Mouse (Mus musculus): ENCODE results near the gene Arhgef7. TPM values are rescaled to one million over a fixed set of nuclear protein-coding genes. Genes with fewer than 3 reads are reported as not detected.
"Not testable (repeated sequence)": the region's sequence is repeated elsewhere in the genome, so short reads cannot be mapped to it uniquely, and the experiment has no call there.

Gene Arhgef7
- polyA plus RNA-seq, 1 experiment from 2014 or later = 84.0 TPM

- Histone ChIP-seq H3K9ac (replicated peaks; ENCODE audit: low read length) (no peak within 1 kb of the TSS), H3K4me2 (ENCODE audit: low read length) (no peak within 1 kb of the TSS), H3K4me1 (ENCODE audit: control insufficient read depth, insufficient read depth, low read length) (peaks cover 25% of the 10 kb centered on the region), H3K4me3 (replicated peaks; ENCODE audit: low read depth, low read length) (no peak within 1 kb of the TSS), H3K36me3 (ENCODE audit: control insufficient read depth, insufficient read depth, low read length) (peaks cover 8% of the 10 kb centered on the region), H3K27me3 (ENCODE audit: control insufficient read depth, insufficient read depth, low read length) (no peaks in the 10 kb centered on the region), H3K27ac (replicated peaks; ENCODE audit: low read depth, low read length) (0 out of 2 replicates have a peak within 1 kb of the TSS, but pooled peaks have one; percentile 27), H3K9me3 (ENCODE audit: control insufficient read depth, low read length) (no peaks in the 10 kb centered on the region)
- DNase-seq = no peak
- WGBS = 89% methylated on average over 5 of the region's 5 CpGs
- no peak for ATAC-seq (ENCODE audit: low FRiP score, low TSS enrichment)
Observed at GRCm38 (mm10) chr8:11840174-11840573, 112.7 kb downstream of the Arhgef7 start, which contains the start of gene Tex29. TSS of gene Tex29 (plus strand) at chr8:11840474.

GRCm38 (mm10) chr8:11841571-11841970 lies 114.0 kb downstream of the Arhgef7 start:
- DNase-seq (peak; percentile 73), ATAC-seq (ENCODE audit: low FRiP score, low TSS enrichment) (peak; percentile 31)
- Histone ChIP-seq H3K4me2 (ENCODE audit: low read length) (0 out of 2 replicates have a peak overlapping the region, but pooled peaks have one; percentile 17), H3K27me3 (ENCODE audit: control insufficient read depth, insufficient read depth, low read length) (no peaks in the 10 kb centered on the region), H3K9me3 (ENCODE audit: control insufficient read depth, low read length) (no peaks in the 10 kb centered on the region), H3K27ac (replicated peaks; ENCODE audit: low read depth, low read length) (peak overlapping the region; percentile 27; the same call in 1 of the 2 replicates), H3K36me3 (ENCODE audit: control insufficient read depth, insufficient read depth, low read length) (no peaks in the 10 kb centered on the region), H3K4me1 (ENCODE audit: control insufficient read depth, insufficient read depth, low read length) (peaks cover 25% of the 10 kb centered on the region), H3K9ac (replicated peaks; ENCODE audit: low read length) (no peak overlapping the region), H3K4me3 (replicated peaks; ENCODE audit: low read depth, low read length) (no peak overlapping the region)
- WGBS = 26% methylated on average over 8 of the region's 8 CpGs

- WGBS = 83% methylated on average over 8 of the region's 8 CpGs
- H3K27ac ChIP-seq (replicated peaks; ENCODE audit: low read depth, low read length) = no peak overlapping the region
- ATAC-seq (ENCODE audit: low FRiP score, low TSS enrichment) (no peak), DNase-seq (no peak)
- no peak overlapping the region for H3K4me2 ChIP-seq (ENCODE audit: low read length)
- H3K9ac ChIP-seq (replicated peaks; ENCODE audit: low read length) = no peak overlapping the region
- H3K27me3 ChIP-seq (ENCODE audit: control insufficient read depth, insufficient read depth, low read length) = no peaks in the 10 kb centered on the region
- no peak overlapping the region for H3K4me3 ChIP-seq (replicated peaks; ENCODE audit: low read depth, low read length)
- peaks cover 25% of the 10 kb centered on the region for H3K4me1 ChIP-seq (ENCODE audit: control insufficient read depth, insufficient read depth, low read length)
- H3K36me3 ChIP-seq (ENCODE audit: control insufficient read depth, insufficient read depth, low read length) = no peaks in the 10 kb centered on the region
- no peaks in the 10 kb centered on the region for H3K9me3 ChIP-seq (ENCODE audit: control insufficient read depth, low read length)
Observed at GRCm38 (mm10) chr8:11842757-11843156, 115.2 kb downstream of the Arhgef7 start.

GRCm38 (mm10) chr8:11843677-11844315 lies 116.3 kb downstream of the Arhgef7 start:
- H3K27ac ChIP-seq (replicated peaks; ENCODE audit: low read depth, low read length) = 0 out of 2 replicates have a peak overlapping the region, but pooled peaks have one; percentile 20
- ATAC-seq (ENCODE audit: low FRiP score, low TSS enrichment) = 0 out of 2 replicates have a peak, but pooled peaks have one; percentile 51

GRCm38 (mm10) chr8:11844316-11844685 lies 116.8 kb downstream of the Arhgef7 start:
- no peaks in the 10 kb centered on the region for H3K27me3 ChIP-seq (ENCODE audit: control insufficient read depth, insufficient read depth, low read length)
- H3K36me3 ChIP-seq (ENCODE audit: control insufficient read depth, insufficient read depth, low read length) = no peaks in the 10 kb centered on the region
- 0 out of 2 replicates have a peak overlapping the region, but pooled peaks have one; percentile 20 for H3K27ac ChIP-seq (replicated peaks; ENCODE audit: low read depth, low read length)
- ATAC-seq (ENCODE audit: low FRiP score, low TSS enrichment) (no peak), DNase-seq (no peak)
- H3K4me3 ChIP-seq (replicated peaks; ENCODE audit: low read depth, low read length) = no peak overlapping the region
- no peaks in the 10 kb centered on the region for H3K9me3 ChIP-seq (ENCODE audit: control insufficient read depth, low read length)
- no peak overlapping the region for H3K4me2 ChIP-seq (ENCODE audit: low read length)
- peaks cover 25% of the 10 kb centered on the region for H3K4me1 ChIP-seq (ENCODE audit: control insufficient read depth, insufficient read depth, low read length)
- WGBS = 92% methylated on average over 7 of the region's 7 CpGs
- H3K9ac ChIP-seq (replicated peaks; ENCODE audit: low read length) = no peak overlapping the region

More at GRCm38 (mm10) chr8:11843677-11844315, 116.3 kb downstream of the Arhgef7 start:
- no peak overlapping the region for H3K9ac ChIP-seq (replicated peaks; ENCODE audit: low read length)
- peaks cover 25% of the 10 kb centered on the region for H3K4me1 ChIP-seq (ENCODE audit: control insufficient read depth, insufficient read depth, low read length)
- no peak overlapping the region for H3K4me2 ChIP-seq (ENCODE audit: low read length)
- DNase-seq = peak; percentile 53
- no peak overlapping the region for H3K4me3 ChIP-seq (replicated peaks; ENCODE audit: low read depth, low read length)
- no peaks in the 10 kb centered on the region for H3K27me3 ChIP-seq (ENCODE audit: control insufficient read depth, insufficient read depth, low read length)
- H3K36me3 ChIP-seq (ENCODE audit: control insufficient read depth, insufficient read depth, low read length) = no peaks in the 10 kb centered on the region
- no peaks in the 10 kb centered on the region for H3K9me3 ChIP-seq (ENCODE audit: control insufficient read depth, low read length)
- 58% methylated on average over 13 of the region's 13 CpGs for WGBS

GRCm38 (mm10) chr8:11846807-11847206 lies 119.3 kb downstream of the Arhgef7 start:
- 92% methylated on average over 6 of the region's 6 CpGs for WGBS
- DNase-seq = no peak

GRCm38 (mm10) chr8:11867832-11868231 lies 140.3 kb downstream of the Arhgef7 start:
- no peak overlapping the region for H3K4me3 ChIP-seq (replicated peaks; ENCODE audit: low read depth, low read length)
- H3K27ac ChIP-seq (replicated peaks; ENCODE audit: low read depth, low read length) = no peak overlapping the region
- no peak overlapping the region for H3K4me2 ChIP-seq (ENCODE audit: low read length)
- no peak for DNase-seq
- no peak for ATAC-seq (ENCODE audit: low FRiP score, low TSS enrichment)
- no peaks in the 10 kb centered on the region for H3K27me3 ChIP-seq (ENCODE audit: control insufficient read depth, insufficient read depth, low read length)
- no peaks in the 10 kb centered on the region for H3K36me3 ChIP-seq (ENCODE audit: control insufficient read depth, insufficient read depth, low read length)
- H3K4me1 ChIP-seq (ENCODE audit: control insufficient read depth, insufficient read depth, low read length) = no peaks in the 10 kb centered on the region
- H3K9me3 ChIP-seq (ENCODE audit: control insufficient read depth, low read length) = no peaks in the 10 kb centered on the region
- H3K9ac ChIP-seq (replicated peaks; ENCODE audit: low read length) = no peak overlapping the region

More at GRCm38 (mm10) chr8:11846807-11847206, 119.3 kb downstream of the Arhgef7 start:
- Histone ChIP-seq H3K4me2 (ENCODE audit: low read length) (no peak overlapping the region), H3K9me3 (ENCODE audit: control insufficient read depth, low read length) (no peaks in the 10 kb centered on the region), H3K27me3 (ENCODE audit: control insufficient read depth, insufficient read depth, low read length) (no peaks in the 10 kb centered on the region), H3K27ac (replicated peaks; ENCODE audit: low read depth, low read length) (no peak overlapping the region), H3K9ac (replicated peaks; ENCODE audit: low read length) (no peak overlapping the region), H3K4me1 (ENCODE audit: control insufficient read depth, insufficient read depth, low read length) (peaks cover 13% of the 10 kb centered on the region; the same call in 1 of the 2 replicates), H3K4me3 (replicated peaks; ENCODE audit: low read depth, low read length) (no peak overlapping the region), H3K36me3 (ENCODE audit: control insufficient read depth, insufficient read depth, low read length) (no peaks in the 10 kb centered on the region)
- no peak for ATAC-seq (ENCODE audit: low FRiP score, low TSS enrichment)

GRCm38 (mm10) chr8:11874227-11874626 lies 146.7 kb downstream of the Arhgef7 start:
- not testable (repeated sequence) for H3K4me2 ChIP-seq (ENCODE audit: low read length); H3K27me3 ChIP-seq (ENCODE audit: control insufficient read depth, insufficient read depth, low read length); H3K9ac ChIP-seq (replicated peaks; ENCODE audit: low read length); H3K9me3 ChIP-seq (ENCODE audit: control insufficient read depth, low read length); ATAC-seq (ENCODE audit: low FRiP score, low TSS enrichment); H3K4me1 ChIP-seq (ENCODE audit: control insufficient read depth, insufficient read depth, low read length); DNase-seq; H3K36me3 ChIP-seq (ENCODE audit: control insufficient read depth, insufficient read depth, low read length); H3K4me3 ChIP-seq (replicated peaks; ENCODE audit: low read depth, low read length); H3K27ac ChIP-seq (replicated peaks; ENCODE audit: low read depth, low read length)
- 87% methylated on average over 6 of the region's 6 CpGs for WGBS

GRCm38 (mm10) chr8:11884646-11885045 lies 157.1 kb downstream of the Arhgef7 start:
- H3K27ac ChIP-seq (replicated peaks; ENCODE audit: low read depth, low read length) = no peak overlapping the region
- ATAC-seq (ENCODE audit: low FRiP score, low TSS enrichment) = no peak
- no peak for DNase-seq
- H3K4me3 ChIP-seq (replicated peaks; ENCODE audit: low read depth, low read length) = no peak overlapping the region
- H3K4me1 ChIP-seq (ENCODE audit: control insufficient read depth, insufficient read depth, low read length) = peaks cover 18% of the 10 kb centered on the region
- H3K9ac ChIP-seq (replicated peaks; ENCODE audit: low read length) = no peak overlapping the region
- WGBS = 94% methylated on average over 3 of the region's 3 CpGs
- no peaks in the 10 kb centered on the region for H3K36me3 ChIP-seq (ENCODE audit: control insufficient read depth, insufficient read depth, low read length)
- H3K27me3 ChIP-seq (ENCODE audit: control insufficient read depth, insufficient read depth, low read length) = no peaks in the 10 kb centered on the region
- H3K4me2 ChIP-seq (ENCODE audit: low read length) = no peak overlapping the region
- H3K9me3 ChIP-seq (ENCODE audit: control insufficient read depth, low read length) = no peaks in the 10 kb centered on the region

All from midbrain, embryonic 14.5 days (tissue).